Comparison of ENCODE assay signal across 28 mouse cellular contexts in genomic region chr17:23748026-23748425, GRCm38 (mm10). TPM values are rescaled to one million over a fixed set of nuclear protein-coding genes. Genes with fewer than 3 reads are reported as not detected.
DNase-seq lines count a peak whose midpoint lies in the region; ATAC-seq and TF ChIP-seq lines count a peak whose summit lies in the region.
"Had no signal": no experiment of that assay in that cellular context is flagged by ENCODE, and none has a peak within 500 bp of the region (broad histone marks: within the 10 kb centered on the region; RNA-seq: fewer than 3 reads in every experiment).

No protein-coding gene starts in this region.

- no peak overlapping the region for H3K27ac ChIP-seq in spleen, adult 2 months (ENCODE audit: insufficient read depth, low read length)
- no peak overlapping the region for H3K27ac ChIP-seq in MEL (ENCODE audit: control insufficient read depth, low read depth, low read length)
- H3K27ac ChIP-seq: forebrain, embryonic 10.5 days; heart, embryonic 13.5 days; hindbrain, embryonic 12.5 days; limb, embryonic 15.5 days; liver, embryonic 14.5 days; lung, embryonic 15.5 days; macrophage had no signal

- H3K4me1 ChIP-seq in spleen, adult 2 months (ENCODE audit: control insufficient read depth, insufficient read depth, insufficient read length) = peaks cover 11% of the 10 kb centered on the region; the same call in 1 of the 2 replicates
- peaks cover 4 to 23% of the 10 kb centered on the region in 2 experiments; a peak in 3 of 4 replicates for H3K4me1 ChIP-seq in MEL (ENCODE audit: control insufficient read depth in 1 of 2, insufficient read depth in 2 of 2, low read length in 2 of 2)

- peaks cover 12% of the 10 kb centered on the region; the same call in 1 of the 2 replicates for H3K27me3 ChIP-seq in spleen, adult 2 months (ENCODE audit: control insufficient read depth, insufficient read depth, low read length)
- H3K27me3 ChIP-seq in MEL (ENCODE audit: control insufficient read depth in 1 of 2, insufficient read depth in 2 of 2, low read length in 2 of 2) = no peaks in the 10 kb centered on the region

- H3K9me3 ChIP-seq in MEL (replicated peaks; ENCODE audit: insufficient read depth, low read length) = no peaks in the 10 kb centered on the region
- H3K9me3 ChIP-seq: forebrain, embryonic 10.5 days; heart, embryonic 13.5 days; hindbrain, embryonic 12.5 days; limb, embryonic 15.5 days; lung, embryonic 15.5 days had no signal

- H3K4me3 ChIP-seq in spleen, adult 2 months (ENCODE audit: extremely low read depth, insufficient read depth, insufficient read length) = no peak overlapping the region
- no peak overlapping the region for H3K4me3 ChIP-seq in MEL (ENCODE audit: control insufficient read depth in 1 of 2, insufficient read depth in 1 of 2, low read depth in 2 of 2, low read length in 2 of 2)
- H3K4me3 ChIP-seq: forebrain, embryonic 10.5 days; heart, embryonic 13.5 days; hindbrain, embryonic 12.5 days; limb, embryonic 15.5 days; lung, embryonic 15.5 days had no signal

- no peak for TF ChIP-seq CTCF in spleen, adult 2 months (IDR thresholded peaks at IDR 0.05; ENCODE audit: extremely low read depth, insufficient read depth, insufficient read length, insufficient replicate concordance)
- TF ChIP-seq CTCF in MEL (IDR thresholded peaks at IDR 0.05 in 2 of 3, conservative IDR thresholded peaks at IDR 0.05 in 1 of 3; ENCODE audit: control insufficient read depth in 1 of 3, insufficient read depth in 1 of 3, low read depth in 2 of 3, low read length in 3 of 3, poor library complexity in 1 of 3, severe bottlenecking in 1 of 3) = no peak

- DNase-seq in spleen, adult 2 months (ENCODE audit: low read depth in 1 of 2, low spot score in 2 of 2) = peak; percentile 66 to 67
- no peak for DNase-seq in spleen, postnatal 4 days (ENCODE audit: low spot score in 2 of 2)
- DNase-seq in CD4-positive helper T cell, adult 2 months (ENCODE audit: low read depth, low spot score) = peak; percentile 53
- DNase-seq in MEL (ENCODE audit: low read depth, low spot score) = no peak
- DNase-seq in right cerebral cortex, postnatal 36 days (ENCODE audit: low spot score in 2 of 2) = no peak
- DNase-seq in adrenal gland, postnatal 14 days = no peak
- no peak for DNase-seq in urinary bladder, postnatal 25 days (ENCODE audit: low spot score)
- DNase-seq: adrenal gland, postnatal 36 days; cerebellum, adult 9-11 months; gastrocnemius, postnatal 25 days; heart, adult 18-20 months; heart, postnatal 14 days; kidney, adult 8-10 months; kidney, postnatal 10 days; left cerebral cortex, postnatal 4 days; thymus, adult 18-20 months had no signal

- TF ChIP-seq RAD21 in MEL (IDR thresholded peaks at IDR 0.05; ENCODE audit: low read depth, low read length) = no peak

- no peak for TF ChIP-seq EP300 in MEL (IDR thresholded peaks at IDR 0.05; ENCODE audit: low read depth in 1 of 2, low read length in 2 of 2)

- no peaks in the 10 kb centered on the region for H3K36me3 ChIP-seq in spleen, adult 2 months (ENCODE audit: control insufficient read depth, insufficient read depth, low read length)
- peaks cover 0 to 4% of the 10 kb centered on the region in 2 experiments; a peak in 2 of 4 replicates for H3K36me3 ChIP-seq in MEL (ENCODE audit: control insufficient read depth in 1 of 2, insufficient read depth in 2 of 2, low read length in 2 of 2)

- peak; percentile 38; the same call in 1 of the 2 replicates for ATAC-seq in neutrophil, adult 5-6 weeks (ENCODE audit: extremely low read depth, insufficient number of reproducible peaks, low FRiP score, poor library complexity, severe bottlenecking)
- ATAC-seq: midbrain, embryonic 16.5 days had no signal

- H3K79me2 ChIP-seq in MEL (ENCODE audit: control insufficient read depth, insufficient read depth, low read length, poor library complexity) = no peaks in the 10 kb centered on the region

- no peak for TF ChIP-seq POLR2A in spleen, adult 2 months (IDR thresholded peaks at IDR 0.05; ENCODE audit: low read depth, low read length)
- TF ChIP-seq POLR2A in MEL (IDR thresholded peaks at IDR 0.05; ENCODE audit: control insufficient read depth in 1 of 2, insufficient read depth in 1 of 2, low read depth in 1 of 2, low read length in 2 of 2, poor library complexity in 1 of 2) = no peak

- WGBS in spleen, adult 2 months = 18% methylated on average over 6 of the region's 6 CpGs

- H3K9ac ChIP-seq in MEL (ENCODE audit: control insufficient read depth, low read depth, low read length, poor library complexity, severe bottlenecking) = no peak overlapping the region
- H3K9ac ChIP-seq: heart, embryonic 13.5 days; hindbrain, embryonic 12.5 days; limb, embryonic 15.5 days; liver, embryonic 14.5 days; lung, embryonic 15.5 days had no signal

TF ChIP-seq in MEL, 35 proteins besides CTCF, POLR2A, EP300 and RAD21:
- no peak for TF ChIP-seq MAZ (IDR thresholded peaks at IDR 0.05; ENCODE audit: low read depth, low read length)
- 0 out of 2 replicates have a peak, but pooled peaks have one; percentile 17 for TF ChIP-seq USF1 (IDR thresholded peaks at IDR 0.05; ENCODE audit: low read depth, low read length)

RNA-seq across cellular contexts. Expression of gene Kremen2, which starts 2.4 kb away (rescaled TPM):
- 0.65 and 0.92 TPM in 2 replicates for polyA plus RNA-seq in spleen, adult 2 months (2012; rRNA removed)
- total RNA-seq in MEL (2012; rRNA removed) = 0.10 TPM in 1 of 2 replicates, not detected in the other
- polyA plus RNA-seq in MEL (2012; ENCODE audit: insufficient read depth in 1 of 2, insufficient read length in 2 of 2, low read depth in 1 of 2, low replicate concordance in 2 of 2, missing spikeins in 1 of 2) = under 1 TPM in 1 of 2 experiments, not detected in 1; 0.11 TPM
- 0.23 TPM in 1 of 2 replicates, not detected in the other for total RNA-seq in neutrophil, adult 5-6 weeks (2017)
- total RNA-seq in adrenal gland, postnatal 14 days (2021) = not detected in 2 replicates
- total RNA-seq: adrenal gland, postnatal 36 days; common myeloid progenitor, adult 5-6 weeks; gastrocnemius, postnatal 25 days; heart, postnatal 14 days had no signal
- polyA plus RNA-seq: macrophage had no signal

RNA-seq across cellular contexts. Expression of gene Paqr4, which starts 7.4 kb away (rescaled TPM):
- polyA plus RNA-seq in spleen, adult 2 months (2012; rRNA removed) = 13.8 and 22.0 TPM in 2 replicates
- total RNA-seq in MEL (2012; rRNA removed) = 5.2 and 6.5 TPM in 2 replicates
- polyA plus RNA-seq in MEL (2012; ENCODE audit: insufficient read depth in 1 of 2, insufficient read length in 2 of 2, low read depth in 1 of 2, low replicate concordance in 2 of 2, missing spikeins in 1 of 2) = 10 to 100 TPM in 1 of 2 experiments, not detected in 1; 10.7 TPM
- total RNA-seq in neutrophil, adult 5-6 weeks (2017) = 0.70 TPM in 1 of 2 replicates, not detected in the other
- 11.3 and 14.3 TPM in 2 replicates for total RNA-seq in adrenal gland, postnatal 14 days (2021)

RNA-seq across cellular contexts. Expression of gene Pkmyt1, which starts 21.9 kb away (rescaled TPM):
- 48.3 and 74.8 TPM in 2 replicates for polyA plus RNA-seq in spleen, adult 2 months (2012; rRNA removed)
- total RNA-seq in MEL (2012; rRNA removed) = 15.8 and 16.6 TPM in 2 replicates
- 10 to 100 TPM in 1 of 2 experiments, not detected in 1; 49.8 TPM for polyA plus RNA-seq in MEL (2012; ENCODE audit: insufficient read depth in 1 of 2, insufficient read length in 2 of 2, low read depth in 1 of 2, low replicate concordance in 2 of 2, missing spikeins in 1 of 2)
- 6.5 and 8.0 TPM in 2 replicates for total RNA-seq in neutrophil, adult 5-6 weeks (2017)
- 9.7 and 11.3 TPM in 2 replicates for total RNA-seq in adrenal gland, postnatal 14 days (2021)

RNA-seq across cellular contexts. Expression of gene Flywch1, which starts 23.4 kb away (rescaled TPM):
- polyA plus RNA-seq in spleen, adult 2 months (2012; rRNA removed) = 17.4 and 21.2 TPM in 2 replicates
- 14.8 and 15.3 TPM in 2 replicates for total RNA-seq in MEL (2012; rRNA removed)
- polyA plus RNA-seq in MEL (2012; ENCODE audit: insufficient read depth in 1 of 2, insufficient read length in 2 of 2, low read depth in 1 of 2, low replicate concordance in 2 of 2, missing spikeins in 1 of 2) = 10 to 100 TPM in 1 of 2 experiments, not detected in 1; 29.7 TPM
- total RNA-seq in neutrophil, adult 5-6 weeks (2017) = 16.8 and 18.3 TPM in 2 replicates
- 44.4 and 46.4 TPM in 2 replicates for total RNA-seq in adrenal gland, postnatal 14 days (2021)

RNA-seq across cellular contexts. Expression of gene 1520401A03Rik, which starts 25.4 kb away (rescaled TPM):
- polyA plus RNA-seq in spleen, adult 2 months (2012; rRNA removed) = not detected in 2 replicates
- not detected in 2 replicates for total RNA-seq in MEL (2012; rRNA removed)
- not detected for polyA plus RNA-seq in MEL (2012; ENCODE audit: insufficient read depth in 1 of 2, insufficient read length in 2 of 2, low read depth in 1 of 2, low replicate concordance in 2 of 2, missing spikeins in 1 of 2)
- total RNA-seq in neutrophil, adult 5-6 weeks (2017) = not detected in 2 replicates
- total RNA-seq in adrenal gland, postnatal 14 days (2021) = 1.9 and 3.8 TPM in 2 replicates
- total RNA-seq: common myeloid progenitor, adult 5-6 weeks; gastrocnemius, postnatal 25 days; heart, adult 18-20 months; heart, postnatal 14 days had no signal
- polyA plus RNA-seq: inflammation-experienced regulatory T-cells, adult 6 months; macrophage; small intestine, adult 2 months had no signal

Comparison
In these comparisons a context has a peak if more than half of its experiments do, and no peak if none do; other contexts are left out.
1. DNase-seq: peak in spleen, adult 2 months (2 of 2) and CD4-positive helper T cell, adult 2 months (single experiment); none in spleen, postnatal 4 days (0 of 2), MEL (single experiment), right cerebral cortex, postnatal 36 days (0 of 2), adrenal gland, postnatal 14 days (single experiment) and urinary bladder, postnatal 25 days (single experiment).